Mouse (Mus musculus) ES-Bruce4 (cell line): ENCODE measurements at regions not wholly inside any gene's neighbourhood (a gene's known extent, or its start where the extent isn't known, plus 50 kb on each side); places are given as distances from the start of the nearest gene placed in this dataset.

Experiments
- CTCF ChIP-seq: IDR thresholded peaks from one replicate; pipeline ENCODE4 v1.8.1; 2011; ENCODE audit warnings: low read depth, low read length
- POLR2A ChIP-seq: IDR thresholded peaks from one replicate; pipeline ENCODE4 v1.8.1; 2011; ENCODE audit warnings: low read length; ENCODE audit not compliant: insufficient read depth

- TF ChIP-seq CTCF (no peak), POLR2A (no peak)
Observed at GRCm38 (mm10) chr12:106377761-106378160, 367.7 kb downstream of the Vrk1 start.
